Mouse (Mus musculus) gonadal fat pad, adult 2 months (tissue): Measurements from ENCODE around the gene Ttc3. TPM values are rescaled to one million over a fixed set of nuclear protein-coding genes. Genes with fewer than 3 reads are reported as not detected.
"Not testable (repeated sequence)": the region's sequence is repeated elsewhere in the genome, so short reads cannot be mapped to it uniquely, and the experiment has no call there.

Experiments
- DNase-seq: peaks from one replicate; pipeline ENCODE4 v3.0.0-alpha.2; 2012; ENCODE audit warnings: low read depth
- polyA plus RNA-seq: library from polyadenylated mRNA; depleted of rRNA; stranded (reverse); fragments of >200 nt; gene quantifications from 2 replicates; pipeline ENCODE4 v1.2.3, GENCODE M21; 2012; rRNA removed

Ttc3 gene
- polyA plus RNA-seq = 48.6 and 60.0 TPM in 2 replicates

DNA sequence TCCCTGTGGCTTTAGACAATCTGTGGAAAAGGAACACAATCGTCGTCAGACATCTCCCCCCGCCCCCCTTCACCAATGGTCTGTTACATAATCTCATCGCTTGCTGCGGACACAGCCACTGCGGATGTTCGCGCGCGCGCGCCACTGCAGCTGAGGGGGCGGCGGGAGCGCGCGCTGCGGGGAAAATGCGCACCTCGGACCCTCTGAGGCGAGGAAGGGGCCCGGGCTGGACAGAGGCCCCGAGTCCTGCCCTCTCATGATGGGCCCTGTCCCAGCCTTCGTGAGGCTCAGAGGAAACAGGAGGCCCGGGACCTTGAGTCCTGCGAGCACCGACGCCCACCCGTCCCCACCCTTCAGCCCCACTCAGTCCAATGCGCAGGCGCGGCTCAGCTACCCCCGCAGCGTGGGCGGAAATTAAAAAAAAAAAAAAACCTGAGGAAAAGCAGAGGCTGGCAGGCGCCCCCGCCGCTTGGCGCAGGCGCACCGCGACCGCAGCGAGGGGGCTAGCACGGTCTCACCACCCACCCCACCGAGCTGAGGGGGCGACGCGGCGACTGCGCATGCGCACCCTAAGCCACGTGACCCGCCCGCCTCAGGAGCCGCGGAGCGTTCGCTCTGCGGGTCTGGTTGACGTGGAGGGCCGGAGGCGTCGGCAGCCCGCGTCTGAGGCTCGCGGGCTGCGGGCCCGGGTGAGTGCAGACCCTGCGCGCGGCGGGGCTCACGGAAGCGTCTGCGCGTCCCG, at the start of gene Ttc3:
Gene Ttc3, plus strand, starts transcription at position 446 of the 742 bp plus-strand sequence.
- DNase-seq = no peak

DNA sequence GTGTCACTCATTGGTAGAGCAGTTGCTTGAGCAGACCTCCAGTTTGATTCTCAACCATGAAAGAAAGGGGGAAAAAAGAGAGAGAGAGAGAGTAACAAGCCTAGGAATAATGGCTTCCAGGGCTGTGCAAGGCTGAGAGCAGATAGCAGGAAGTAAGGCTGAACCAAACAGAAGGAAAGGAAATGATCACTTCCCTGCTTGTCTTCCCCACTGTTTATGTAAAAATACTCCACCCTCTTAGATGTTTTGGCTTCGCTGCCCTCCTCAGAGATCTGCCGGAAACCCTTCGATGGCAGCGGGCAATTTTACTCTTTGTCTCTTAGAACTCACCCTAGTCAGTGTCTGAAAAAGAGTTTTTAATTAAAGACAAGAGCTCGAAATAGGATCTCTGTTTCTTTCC, 46.7 kb upstream of the Ttc3 start:
- DNase-seq = no peak

- DNase-seq = no peak
These were observed 44.4 kb upstream of the Ttc3 start for GRCm38 (mm10) chr16:94326008-94326407.

GRCm38 (mm10) chr16:94327781-94328711, 42.4 kb upstream of the Ttc3 start, which contains the start of gene Ripply3:
TSS of gene Ripply3 (plus strand) at chr16:94328420.
- DNase-seq = no peak

- DNase-seq = no peak
These were observed 41.2 kb upstream of the Ttc3 start for GRCm38 (mm10) chr16:94328881-94329867.

DNA sequence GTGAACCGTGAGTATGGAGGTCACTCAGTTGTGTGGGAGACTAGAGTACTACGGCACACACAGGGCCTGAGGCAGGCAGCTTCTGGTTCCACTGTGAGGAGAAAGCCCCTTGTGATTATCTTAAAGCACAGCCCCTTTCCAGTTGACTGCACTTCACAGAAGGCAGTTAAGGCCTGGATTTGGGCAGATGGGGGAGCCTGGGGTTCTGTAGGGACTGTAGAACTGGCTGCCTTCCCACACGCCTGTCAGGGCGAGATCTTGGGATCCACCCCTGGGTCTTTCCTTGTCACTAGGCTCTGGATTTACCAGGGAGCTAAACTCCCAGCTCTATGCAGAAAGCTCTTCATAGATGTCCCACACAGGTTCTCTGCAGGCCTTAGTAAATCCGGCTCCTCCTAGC, 40.0 kb upstream of the Ttc3 start:
- no peak for DNase-seq

- DNase-seq = no peak
These were observed 39.1 kb upstream of the Ttc3 start for GRCm38 (mm10) chr16:94331233-94331885.

- DNase-seq = no peak
These were observed 38.5 kb upstream of the Ttc3 start for GRCm38 (mm10) chr16:94331886-94332252.

DNA sequence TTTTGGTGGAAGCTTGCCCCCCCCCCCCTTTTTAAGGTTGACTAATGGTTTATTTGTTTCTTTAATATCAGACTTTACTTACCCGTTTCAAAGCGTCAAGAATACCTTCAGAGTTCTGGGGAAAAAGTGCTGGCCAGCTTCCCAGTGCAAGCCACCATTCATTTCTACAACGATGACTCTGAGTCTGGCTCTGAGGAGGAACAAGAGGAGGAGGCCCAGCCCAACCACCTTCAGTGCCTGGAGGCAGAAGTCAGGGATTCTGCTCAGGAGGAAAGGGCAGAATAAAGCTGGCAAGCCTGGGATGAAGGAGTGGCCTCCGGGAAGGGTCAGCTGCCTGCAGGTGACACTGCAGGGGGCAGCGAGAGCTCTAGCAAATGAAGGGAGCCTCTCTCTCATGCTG, 34.8 kb upstream of the Ttc3 start:
- no peak for DNase-seq

GRCm38 (mm10) chr16:94339164-94340160, 31.0 kb upstream of the Ttc3 start:
- not testable (repeated sequence) for DNase-seq

DNA sequence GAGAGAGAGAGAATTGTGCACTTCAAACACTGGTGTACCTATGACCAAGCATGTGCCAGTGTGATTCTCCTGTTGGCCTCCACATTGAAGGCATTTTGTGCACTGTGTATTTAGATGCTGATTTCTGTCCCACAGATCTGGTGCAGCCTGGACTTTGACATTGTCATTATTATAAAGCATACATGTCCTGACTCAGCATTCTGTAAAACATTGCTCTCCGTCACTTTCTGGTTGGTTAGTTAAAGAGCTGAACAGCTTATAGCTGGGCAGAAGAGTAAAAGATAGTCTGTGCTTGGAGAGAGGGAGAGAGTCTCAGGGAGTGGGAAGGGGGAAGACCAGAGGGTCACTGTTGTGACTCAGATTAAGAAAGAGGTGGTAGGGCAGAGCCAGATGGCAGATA, 24.7 kb upstream of the Ttc3 start:
- DNase-seq = no peak

DNA sequence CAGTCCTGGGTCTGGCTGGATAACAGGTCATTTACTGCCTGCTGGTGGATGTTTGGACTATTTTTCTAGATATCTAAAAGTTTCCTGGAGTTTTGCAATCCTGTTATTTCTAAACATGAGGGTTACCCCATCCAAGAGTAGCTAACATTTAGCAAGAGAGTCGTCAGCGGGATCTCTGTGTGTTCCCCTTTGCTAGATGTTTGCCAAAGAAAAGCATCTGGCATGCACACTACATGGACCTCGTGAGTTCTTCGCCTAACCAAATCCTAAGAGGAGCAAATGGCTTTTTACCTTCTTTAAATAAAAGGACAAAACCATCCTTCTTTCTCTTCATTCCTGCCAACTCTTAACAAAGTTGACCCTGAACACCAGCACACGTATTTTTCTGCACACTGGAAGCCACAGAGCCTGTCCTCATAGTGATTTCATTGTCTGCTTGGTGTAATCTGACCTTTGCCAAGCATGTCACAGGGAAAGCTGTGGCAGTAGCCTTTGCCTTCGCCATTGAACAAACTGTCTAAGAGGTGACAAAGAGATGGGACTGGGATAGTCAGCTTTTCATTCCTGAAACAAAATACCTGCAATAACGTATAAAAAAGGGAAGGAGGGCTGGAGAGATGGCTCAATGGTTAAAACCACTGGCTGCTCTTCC, 23.2 kb upstream of the Ttc3 start:
- DNase-seq = no peak

DNA sequence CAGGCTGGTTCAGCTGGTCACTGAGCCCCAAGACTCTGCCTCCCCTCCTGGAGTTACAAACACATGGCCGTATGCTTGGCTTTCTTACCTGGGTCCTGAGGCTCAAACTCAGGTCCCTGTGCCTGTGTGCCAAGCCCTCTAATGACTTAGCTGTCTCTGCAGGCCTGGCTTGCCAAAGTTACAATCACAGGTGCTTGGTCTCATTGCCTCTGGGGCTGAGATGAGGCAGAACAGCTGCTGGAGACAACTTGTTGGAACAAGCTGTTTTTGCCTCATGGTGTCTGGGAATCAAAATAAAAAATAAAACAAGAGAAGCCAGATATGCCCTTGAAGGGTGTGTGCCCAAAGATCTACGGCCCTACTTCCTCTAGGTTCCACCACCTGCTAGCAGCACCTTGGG, 21.6 kb upstream of the Ttc3 start:
- no peak for DNase-seq

GRCm38 (mm10) chr16:94349588-94350286, 20.7 kb upstream of the Ttc3 start:
- DNase-seq = no peak

DNA sequence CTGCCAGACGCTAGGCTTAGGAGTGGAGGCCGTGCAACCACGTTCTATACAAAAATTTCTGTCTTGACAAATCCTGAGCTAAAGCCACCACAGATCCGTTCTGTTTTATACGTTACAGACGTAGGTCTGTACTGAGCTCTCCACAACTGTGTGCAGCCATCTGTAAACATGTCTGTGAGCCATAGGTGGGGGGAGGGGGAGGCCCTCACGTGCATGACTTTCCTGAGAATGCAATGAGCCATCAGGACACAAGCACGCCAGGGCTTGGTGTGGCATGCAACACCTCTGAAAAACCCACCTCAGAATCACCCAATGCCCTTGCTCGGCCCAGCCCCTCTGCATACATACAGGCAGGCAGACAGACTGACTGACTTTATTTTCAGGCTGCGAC, 20.1 kb upstream of the Ttc3 start:
- no peak for DNase-seq

- DNase-seq = no peak
These were observed 16.0 kb upstream of the Ttc3 start for GRCm38 (mm10) chr16:94354450-94354849.

DNA sequence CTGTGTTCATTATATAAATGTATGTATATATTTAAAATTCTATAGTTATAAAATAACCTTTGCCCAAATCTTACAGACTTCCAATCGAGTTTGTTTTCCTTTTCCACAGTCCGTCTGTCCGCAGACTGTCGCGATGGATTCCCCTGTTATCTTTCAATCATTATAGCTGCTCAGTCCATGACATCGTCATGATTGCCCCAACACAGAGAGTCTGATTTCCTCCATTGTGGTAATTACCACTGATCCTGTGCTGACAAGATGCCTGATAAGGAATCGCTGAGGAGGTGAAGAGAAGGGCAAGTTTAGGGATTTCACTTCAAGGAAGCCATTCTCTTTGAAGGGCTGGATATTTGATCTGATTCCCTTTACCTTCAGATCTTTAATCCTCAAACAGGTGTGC, 14.4 kb upstream of the Ttc3 start:
- DNase-seq = no peak

DNA sequence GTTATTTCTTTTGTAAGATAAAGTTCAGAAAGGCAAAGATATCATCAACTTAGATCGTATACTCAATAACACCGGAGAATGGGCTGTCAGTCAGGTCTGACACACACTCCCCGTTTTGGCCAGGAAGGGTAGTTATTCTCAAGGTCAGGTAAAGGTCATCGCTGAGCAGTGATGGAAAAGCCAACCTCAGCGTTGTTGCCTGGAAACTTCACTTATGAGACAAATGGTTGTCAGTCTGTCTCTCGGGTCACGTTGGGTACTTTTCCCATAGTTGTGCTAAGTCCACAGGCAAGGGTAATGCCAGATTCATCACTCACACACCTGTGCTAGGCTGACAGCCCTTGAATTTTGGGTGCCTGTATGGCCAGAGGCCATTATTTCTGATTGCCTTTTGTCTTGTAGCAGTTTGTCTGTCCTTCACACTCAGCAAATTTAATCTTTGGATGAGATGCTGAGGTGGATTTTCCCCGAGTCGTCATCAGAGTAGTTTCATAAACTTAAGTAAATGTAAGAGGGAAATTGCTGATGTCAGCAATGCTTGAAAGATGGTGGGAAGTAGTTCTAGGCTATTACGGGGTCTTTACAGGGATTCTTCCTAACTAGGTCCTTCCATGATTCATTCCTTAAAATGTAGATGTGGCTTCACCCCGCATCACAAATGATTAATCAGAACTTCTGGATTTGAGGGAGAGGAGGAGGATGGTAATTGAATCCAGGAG, 13.5 kb upstream of the Ttc3 start:
- DNase-seq = no peak
